Mouse (Mus musculus) hindbrain, postnatal 0 days (tissue): ENCODE measurements around the gene Trim9. TPM values are rescaled to one million over a fixed set of nuclear protein-coding genes. Genes with fewer than 3 reads are reported as not detected.

Source experiments
- ATAC-seq: fragments of 200-750 bp; cut with Nextera tagmentation; 2 replicates; pipeline ENCODE4 v1.8.0; 2017; ENCODE audit warnings: mild to moderate bottlenecking, moderate TSS enrichment, moderate library complexity
- DNase-seq: peaks from one replicate; pipeline ENCODE4 v3.0.0-alpha.2; 2015; ENCODE audit warnings: low spot score
- H3K27ac ChIP-seq: fragments of 300-500 bp; sonication (generic); 2 replicates; pipeline ENCODE4 v1.5.1; 2014; ENCODE audit warnings: mild to moderate bottlenecking
- H3K27me3 ChIP-seq: fragments of 300-500 bp; sonication (generic); 2 replicates; pipeline ENCODE4 v1.6.1; 2014; ENCODE audit warnings: low read length, mixed read lengths; ENCODE audit not compliant: insufficient read depth
- H3K36me3 ChIP-seq: fragments of 300-500 bp; sonication (generic); 2 replicates; pipeline ENCODE4 v1.6.1; 2014; ENCODE audit warnings: low read length, mixed read lengths; ENCODE audit not compliant: insufficient read depth
- H3K4me1 ChIP-seq: fragments of 300-500 bp; sonication (generic); 2 replicates; pipeline ENCODE4 v1.6.1; 2014; ENCODE audit warnings: antibody characterized with exemption, low read length, mixed read lengths; ENCODE audit not compliant: insufficient read depth
- H3K4me2 ChIP-seq: fragments of 300-500 bp; sonication (generic); 2 replicates; pipeline ENCODE4 v1.6.1; 2014; ENCODE audit warnings: low read depth, mild to moderate bottlenecking, low read length, moderate library complexity, mixed read lengths
- H3K4me3 ChIP-seq: fragments of 300-500 bp; sonication (generic); 2 replicates; pipeline ENCODE4 v1.5.1; 2014; ENCODE audit warnings: low read length
- H3K9ac ChIP-seq: fragments of 300-500 bp; sonication (generic); replicated peaks from 2 replicates; pipeline ENCODE4 v1.6.1; 2014; ENCODE audit warnings: mild to moderate bottlenecking, low read length, moderate library complexity, mixed read lengths
- H3K9me3 ChIP-seq: fragments of 300-500 bp; sonication (generic); 2 replicates; pipeline ENCODE4 v1.6.1; 2016; ENCODE audit warnings: low read length, mixed read lengths
- CTCF ChIP-seq: IDR thresholded peaks from 2 replicates; pipeline ENCODE4 v1.5.1; 2016; ENCODE audit warnings: antibody characterized with exemption, control low read depth, low read depth
- WGBS: fragments of 180-500 bp; shearing (Covaris S2); extraction: QIAGEN DNeasy Blood & Tissue Kit; methylation state at CpG from one replicate; pipeline ENCODE4 v1.1.7; 2014; 5-methylcytosine and 5-hydroxymethylcytosine counted together
- polyA plus RNA-seq: library from polyadenylated mRNA; unstranded; fragments of >200 nt; fragmentation: Nextera tagmentation; extraction: Ambion mirVana; gene quantifications from 2 replicates; pipeline ENCODE4 v1.2.1, GENCODE M21; 2015
- total RNA-seq: library from RNA; depleted of rRNA; stranded (reverse); fragments of >200 nt; gene quantifications from 2 replicates; pipeline ENCODE4 v1.2.3, GENCODE M21; 2014

The Trim9 gene
- total and polyA plus RNA-seq, 2 experiments from 2014 or later, result 105 to 214 TPM

DNA sequence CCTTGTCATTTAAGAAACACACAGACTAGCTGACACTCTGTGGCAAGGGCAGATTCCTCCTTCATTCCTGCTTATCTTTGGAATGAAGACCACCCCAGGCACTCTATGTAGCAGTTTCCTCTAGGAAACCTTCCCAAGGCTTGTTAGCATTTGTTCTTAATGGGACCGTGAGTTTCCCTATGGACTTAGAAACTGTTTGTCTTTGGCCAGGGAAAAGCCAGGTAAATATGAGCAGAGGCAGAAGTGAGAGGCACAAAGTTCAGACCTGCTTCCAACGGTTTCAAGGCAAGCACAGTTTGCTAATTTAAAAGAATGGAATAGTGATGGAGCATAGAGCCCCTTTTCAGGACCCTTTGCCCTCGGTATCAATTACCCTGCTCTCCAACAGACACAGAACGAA, 124.1 kb downstream of the Trim9 start:
- DNase-seq (no peak), ATAC-seq (no peak)
- TF ChIP-seq CTCF, result no peak
- WGBS, result 74% methylated on average over 4 of the region's 4 CpGs
- Histone ChIP-seq H3K36me3 (no peaks in the 10 kb centered on the region), H3K27me3 (no peaks in the 10 kb centered on the region), H3K9me3 (no peaks in the 10 kb centered on the region), H3K4me2 (no peak overlapping the region), H3K4me1 (peaks cover 6% of the 10 kb centered on the region; the same call in 1 of the 2 replicates), H3K4me3 (no peak overlapping the region), H3K9ac (no peak overlapping the region), H3K27ac (no peak overlapping the region)

- Histone ChIP-seq H3K27me3 (no peaks in the 10 kb centered on the region), H3K4me3 (no peak overlapping the region), H3K9ac (no peak overlapping the region), H3K4me1 (no peaks in the 10 kb centered on the region), H3K27ac (no peak overlapping the region), H3K36me3 (no peaks in the 10 kb centered on the region), H3K9me3 (no peaks in the 10 kb centered on the region), H3K4me2 (no peak overlapping the region)
- no peak for DNase-seq
- WGBS, result 71% methylated on average over 5 of the region's 5 CpGs
- no peak for ATAC-seq
- TF ChIP-seq CTCF, result no peak
Observed at GRCm38 (mm10) chr12:70221425-70221824, 126.0 kb downstream of the Trim9 start.

DNA sequence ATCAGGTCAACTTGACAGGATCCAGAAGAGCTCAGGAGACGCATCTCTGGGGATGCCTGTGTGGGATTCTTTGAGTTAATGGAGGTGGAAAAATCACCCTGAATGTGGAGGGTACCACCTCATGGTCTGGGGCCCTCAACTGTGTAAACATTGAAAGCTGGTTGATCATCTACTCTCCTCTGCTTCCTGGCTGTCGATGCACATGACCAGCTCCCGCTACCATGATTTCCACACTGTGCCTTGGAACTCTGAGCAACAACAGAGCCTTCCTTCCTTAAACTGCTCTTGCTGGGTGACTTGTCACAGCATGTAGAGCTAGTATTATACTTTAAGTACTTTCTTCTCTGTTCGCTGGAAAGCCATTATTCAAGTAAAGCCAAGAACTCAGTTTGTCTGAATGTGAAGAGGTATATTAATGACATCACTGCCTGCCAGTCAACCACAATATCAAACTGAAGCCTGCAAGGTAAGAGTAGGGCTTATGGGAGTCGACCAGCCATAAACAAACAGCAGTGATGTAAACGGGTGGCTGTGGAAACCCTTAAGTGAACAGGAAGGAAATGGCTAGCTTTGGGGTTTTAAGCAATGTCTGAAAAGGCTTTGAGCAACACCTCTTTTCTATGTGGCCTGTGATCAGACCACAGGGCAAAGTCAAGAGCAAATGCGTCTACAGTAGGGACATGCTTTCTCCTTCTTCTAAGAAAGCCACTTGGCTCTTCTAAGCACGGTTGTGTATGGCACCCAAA, 128.4 kb downstream of the Trim9 start:
- Histone ChIP-seq H3K27me3 (no peaks in the 10 kb centered on the region), H3K4me3 (no peak overlapping the region), H3K27ac (no peak overlapping the region), H3K36me3 (no peaks in the 10 kb centered on the region), H3K4me1 (no peaks in the 10 kb centered on the region), H3K4me2 (no peak overlapping the region), H3K9me3 (no peaks in the 10 kb centered on the region), H3K9ac (no peak overlapping the region)
- WGBS, result 84% methylated on average over 8 of the region's 8 CpGs
- ATAC-seq (no peak), DNase-seq (no peak)
- no peak for TF ChIP-seq CTCF

DNA sequence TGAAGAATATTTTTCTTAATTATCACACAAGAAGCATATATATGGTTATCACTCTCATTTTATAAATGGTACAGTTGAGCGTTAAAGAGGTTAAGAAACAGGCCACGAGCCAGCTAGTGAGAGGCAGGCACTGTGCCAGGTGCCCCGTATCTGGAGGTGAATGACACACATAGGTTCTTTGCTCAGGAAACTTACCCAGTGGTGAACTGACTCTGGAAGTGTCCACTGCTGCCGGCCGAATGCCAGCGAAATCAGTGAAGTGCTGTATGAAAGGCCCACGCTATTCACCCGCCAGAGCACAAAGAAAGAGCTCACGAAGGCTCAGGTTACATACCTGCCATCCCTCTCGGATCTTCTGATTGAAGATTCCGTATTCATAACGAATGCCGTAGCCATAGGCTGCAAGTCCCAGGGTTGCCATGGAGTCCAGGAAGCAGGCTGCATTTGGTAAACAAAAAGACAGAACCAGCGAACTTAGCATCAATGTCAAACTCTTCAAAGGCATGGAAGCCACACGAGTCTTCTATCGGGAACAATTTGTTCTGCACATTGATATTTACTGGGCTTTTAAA, 131.1 kb downstream of the Trim9 start:
- no peaks in the 10 kb centered on the region for H3K9me3 ChIP-seq
- peak; percentile 29; the same call in 1 of the 2 replicates for ATAC-seq
- DNase-seq, result no peak
- no peaks in the 10 kb centered on the region for H3K4me1 ChIP-seq
- H3K9ac ChIP-seq, result no peak overlapping the region
- no peak overlapping the region for H3K4me3 ChIP-seq
- no peak for TF ChIP-seq CTCF
- H3K4me2 ChIP-seq, result no peak overlapping the region
- H3K27me3 ChIP-seq, result no peaks in the 10 kb centered on the region
- no peaks in the 10 kb centered on the region for H3K36me3 ChIP-seq
- no peak overlapping the region for H3K27ac ChIP-seq
- WGBS, result 29% methylated on average over 16 of the region's 16 CpGs

DNA sequence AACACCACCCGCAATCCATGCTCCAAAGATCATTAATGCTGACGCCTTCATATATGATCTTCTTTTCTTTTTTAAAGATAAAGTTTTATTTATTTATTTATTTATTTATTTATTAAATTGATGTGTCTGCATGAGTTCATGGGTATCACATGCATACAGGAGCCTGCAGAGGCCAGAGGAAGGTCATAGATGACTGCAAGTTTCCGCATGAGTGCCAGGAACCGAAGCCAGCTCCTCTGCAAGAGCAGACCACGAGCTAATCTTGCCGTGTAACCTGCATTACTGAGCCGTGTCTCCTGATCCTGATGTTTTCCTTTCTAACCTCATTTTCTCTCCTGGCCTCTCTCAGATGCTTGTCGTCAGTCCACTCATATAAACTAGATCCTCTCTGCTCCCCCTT, 133.1 kb downstream of the Trim9 start:
- Histone ChIP-seq H3K27me3 (no peaks in the 10 kb centered on the region), H3K4me3 (no peak overlapping the region), H3K27ac (no peak overlapping the region), H3K4me1 (no peaks in the 10 kb centered on the region), H3K9me3 (no peaks in the 10 kb centered on the region), H3K36me3 (no peaks in the 10 kb centered on the region), H3K4me2 (no peak overlapping the region), H3K9ac (no peak overlapping the region)
- ATAC-seq (no peak), DNase-seq (no peak)
- TF ChIP-seq CTCF, result no peak
- WGBS, result 80% methylated on average over 8 of the region's 8 CpGs

- H3K9ac ChIP-seq, result no peak overlapping the region
- TF ChIP-seq CTCF, result no peak
- no peaks in the 10 kb centered on the region for H3K9me3 ChIP-seq
- no peak overlapping the region for H3K4me2 ChIP-seq
- ATAC-seq, result no peak
- no peak overlapping the region for H3K27ac ChIP-seq
- no peak for DNase-seq
- no peaks in the 10 kb centered on the region for H3K4me1 ChIP-seq
- 92% methylated on average over 6 of the region's 6 CpGs for WGBS
- no peaks in the 10 kb centered on the region for H3K27me3 ChIP-seq
- no peaks in the 10 kb centered on the region for H3K36me3 ChIP-seq
- no peak overlapping the region for H3K4me3 ChIP-seq
Observed at GRCm38 (mm10) chr12:70213601-70214000, 133.8 kb downstream of the Trim9 start.

- ATAC-seq, result no peak
- Histone ChIP-seq H3K27ac (no peak overlapping the region), H3K4me3 (no peak overlapping the region), H3K4me2 (no peak overlapping the region), H3K9me3 (no peaks in the 10 kb centered on the region), H3K27me3 (no peaks in the 10 kb centered on the region), H3K36me3 (no peaks in the 10 kb centered on the region), H3K9ac (no peak overlapping the region), H3K4me1 (no peaks in the 10 kb centered on the region)
- WGBS, result 52% methylated on average over 4 of the region's 4 CpGs
- TF ChIP-seq CTCF, result no peak
- no peak for DNase-seq
Observed at GRCm38 (mm10) chr12:70212501-70212900, 134.9 kb downstream of the Trim9 start.
